Mouse (Mus musculus) adrenal gland, postnatal 4 days (tissue): ENCODE data around the gene Fam183b. TPM values are rescaled to one million over a fixed set of nuclear protein-coding genes. Genes with fewer than 3 reads are reported as not detected.
"Not testable (repeated sequence)": the region's sequence is repeated elsewhere in the genome, so short reads cannot be mapped to it uniquely, and the experiment has no call there.

Experiments
- DNase-seq, 2 experiments: peaks; one replicate each; pipeline ENCODE4 v3.0.0; 2021 to 2022; ENCODE audit warnings: low spot score in 2 of 2, mixed read lengths in 2 of 2
- long read RNA-seq, 2 experiments: library from polyadenylated mRNA; stranded (forward); transcript quantifications; one replicate each; pipeline ENCODE4 v2.0.0; 2021
- total RNA-seq, 2 experiments: library from RNA; stranded (reverse); gene quantifications; 2 replicates each; pipeline ENCODE4 v1.2.3; 2021

The Fam183b gene
- total RNA-seq = 1 to 10 TPM; 4.8 to 6.0 TPM
- long read RNA-seq, experiment 1, partial matches to known transcripts = 0 of 4 reads
- long read RNA-seq, experiment 1, other reads (novel, unspliced or antisense) = 1 of 4 reads
- long read RNA-seq, experiment 2, transcript Fam183b-202 (4 exons, 567 nt) = major isoform, 5 of 8 reads
- long read RNA-seq, experiment 2, partial matches to known transcripts = 2 of 8 reads
- long read RNA-seq, experiment 2, other reads (novel, unspliced or antisense) = 1 of 8 reads

- no peak for DNase-seq
Observed at GRCm38 (mm10) chr11:58801558-58802228, at the start of gene Fam183b. Gene Fam183b, minus strand, starts transcription at chr11:58801960.

DNA sequence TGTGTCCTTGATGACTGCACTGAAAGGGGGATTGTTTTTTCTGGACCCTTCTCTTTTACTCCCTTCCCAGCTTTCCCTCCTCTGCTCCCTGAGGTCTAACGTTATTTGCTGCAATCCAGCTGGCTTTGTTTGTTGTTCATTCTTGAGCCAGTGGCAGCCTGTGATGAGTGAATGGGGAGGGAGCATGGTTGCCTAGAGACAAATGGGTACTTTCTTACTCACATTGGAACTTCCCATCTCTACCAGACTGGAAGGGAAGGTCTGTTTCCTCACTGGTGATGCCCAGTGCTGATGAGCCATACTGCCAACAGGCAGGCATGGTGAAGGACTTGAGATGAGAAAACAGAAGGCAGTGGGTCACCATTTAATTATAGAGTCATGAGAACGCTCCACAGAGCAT lies 48.0 kb upstream of the Fam183b start:
- DNase-seq = no peak

GRCm38 (mm10) chr11:58847636-58848035 lies 45.9 kb upstream of the Fam183b start:
- DNase-seq = no peak

GRCm38 (mm10) chr11:58846919-58847461 lies 45.2 kb upstream of the Fam183b start, which contains the start of gene Gm12258:
Gene Gm12258, plus strand, starts transcription at chr11:58847158.
- peak; percentile 24 to 59 for DNase-seq

GRCm38 (mm10) chr11:58838951-58839350 lies 37.2 kb upstream of the Fam183b start, which contains the start of gene Olfr311:
Gene Olfr311, plus strand, starts transcription at chr11:58839251.
- not testable (repeated sequence) for DNase-seq

DNA sequence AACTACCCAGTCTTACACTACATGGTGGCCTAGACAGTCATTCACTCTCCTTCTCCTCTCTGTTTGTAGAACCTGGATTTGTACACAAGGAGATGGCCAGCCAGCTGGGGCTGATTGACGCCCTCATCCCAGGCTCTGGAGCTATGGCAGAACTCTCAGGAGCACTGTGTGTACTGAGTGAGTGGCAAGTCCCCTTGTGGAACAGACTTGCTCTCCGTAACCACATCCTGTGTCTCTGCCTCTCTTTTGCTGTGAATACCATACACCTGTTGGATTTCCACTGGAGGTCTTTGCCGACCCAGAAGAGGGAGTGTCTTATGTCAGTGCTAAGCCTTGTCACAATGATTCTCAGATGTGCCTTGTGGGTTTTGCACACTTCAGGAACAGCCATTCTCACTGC lies 30.8 kb upstream of the Fam183b start:
- DNase-seq = not testable (repeated sequence)

- DNase-seq = no peak
Observed at GRCm38 (mm10) chr11:58829764-58830163, 28.0 kb upstream of the Fam183b start.

GRCm38 (mm10) chr11:58828937-58829336 lies 27.2 kb upstream of the Fam183b start, which contains the start of gene Olfr312:
Gene Olfr312, plus strand, starts transcription at chr11:58829237.
- DNase-seq = not testable (repeated sequence)

DNA sequence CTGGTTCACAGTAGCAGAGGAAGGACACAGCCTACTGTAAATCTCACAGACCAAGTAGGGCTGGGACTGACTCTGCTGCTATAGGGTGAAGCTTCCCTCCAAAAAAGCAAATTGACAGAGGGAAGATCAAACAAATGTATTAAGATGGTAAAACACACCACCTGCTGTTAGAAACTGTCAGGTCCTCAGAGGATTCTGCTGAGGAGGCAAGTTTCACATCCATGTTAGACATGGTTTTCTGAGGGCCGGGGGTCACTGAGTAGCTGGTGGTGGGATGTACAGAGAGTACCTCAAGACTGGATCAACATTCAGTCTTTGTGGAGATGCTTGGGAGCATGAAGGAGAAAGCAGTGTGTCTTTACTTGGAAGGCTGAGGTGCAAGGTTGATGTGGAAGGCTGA lies 13.9 kb upstream of the Fam183b start:
- DNase-seq = no peak

DNA sequence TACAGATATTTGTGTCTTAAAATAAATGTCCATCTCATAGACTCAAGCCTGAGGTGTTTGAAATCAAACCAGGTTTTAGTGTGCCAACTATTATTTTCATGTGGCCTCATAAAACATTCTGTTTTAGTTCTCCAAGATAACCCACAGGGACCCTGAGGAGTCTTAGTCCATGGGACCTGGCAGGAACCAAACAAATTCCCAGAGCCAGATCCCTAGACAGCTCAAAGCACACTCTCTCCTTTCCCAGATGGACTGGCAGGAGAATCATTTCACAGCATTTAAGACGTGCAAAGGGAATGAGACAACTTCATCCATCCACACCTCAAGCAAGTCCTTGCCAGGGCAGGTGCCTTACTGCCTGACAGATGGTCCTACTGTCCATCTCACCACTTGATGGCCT lies 12.9 kb upstream of the Fam183b start, which contains the start of gene Olfr313:
Gene Olfr313 (plus strand): TSS at position 301 of the 400 bp plus-strand sequence.
- not testable (repeated sequence) for DNase-seq

GRCm38 (mm10) chr11:58812001-58812400 lies 10.2 kb upstream of the Fam183b start:
- DNase-seq = no peak

- DNase-seq = no peak
Observed at GRCm38 (mm10) chr11:58804393-58804792, 2.6 kb upstream of the Fam183b start.

- DNase-seq = no peak
Observed at GRCm38 (mm10) chr11:58803871-58804270, 2.1 kb upstream of the Fam183b start.

DNA sequence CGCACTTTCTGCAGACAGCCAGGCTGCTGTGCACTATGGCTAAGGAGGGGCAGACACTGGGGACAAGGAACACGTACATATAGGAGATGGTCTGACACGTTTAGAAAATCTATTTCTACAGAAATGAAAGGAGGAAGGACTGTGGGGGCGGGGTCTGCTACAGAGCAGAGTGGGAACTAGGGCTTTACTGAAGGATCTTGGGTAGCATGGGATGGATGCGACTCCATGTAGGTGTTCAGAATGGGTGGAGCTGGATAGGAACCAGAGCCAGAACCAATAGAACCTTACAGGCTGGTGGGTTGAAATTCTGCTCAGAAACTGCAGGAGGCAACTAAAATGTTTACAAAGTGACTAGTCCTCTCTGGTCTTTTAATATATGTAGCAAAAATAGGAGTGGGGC lies 2.0 kb downstream of the Fam183b start:
- DNase-seq = no peak

DNA sequence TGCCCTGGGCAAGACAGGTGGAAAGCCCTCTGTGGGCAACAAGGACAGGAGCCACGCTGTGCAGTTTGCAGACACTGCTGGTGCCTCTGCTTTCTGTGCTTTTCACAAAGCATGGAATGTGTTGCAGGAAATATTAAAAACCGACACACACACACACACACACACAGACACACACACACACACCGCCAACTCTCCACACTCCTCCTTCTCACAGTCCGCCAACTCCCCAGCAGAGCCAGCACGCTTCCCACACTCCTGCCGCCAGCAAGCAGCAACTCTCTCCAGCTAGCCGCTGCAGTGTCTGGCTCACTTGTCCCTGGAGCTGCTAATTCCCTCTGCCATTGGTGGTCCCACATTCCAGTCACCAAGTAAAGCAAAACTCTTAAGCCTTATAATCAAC lies 4.9 kb downstream of the Fam183b start:
- no peak for DNase-seq

GRCm38 (mm10) chr11:58795856-58796255 lies 5.9 kb downstream of the Fam183b start:
- DNase-seq = no peak

GRCm38 (mm10) chr11:58790646-58791045 lies 11.1 kb downstream of the Fam183b start:
- no peak for DNase-seq

- DNase-seq = no peak
Observed at GRCm38 (mm10) chr11:58790053-58790452, 11.7 kb downstream of the Fam183b start.

GRCm38 (mm10) chr11:58789532-58789931 lies 12.2 kb downstream of the Fam183b start:
- no peak for DNase-seq

GRCm38 (mm10) chr11:58788346-58788745 lies 13.4 kb downstream of the Fam183b start:
- DNase-seq = no peak

DNA sequence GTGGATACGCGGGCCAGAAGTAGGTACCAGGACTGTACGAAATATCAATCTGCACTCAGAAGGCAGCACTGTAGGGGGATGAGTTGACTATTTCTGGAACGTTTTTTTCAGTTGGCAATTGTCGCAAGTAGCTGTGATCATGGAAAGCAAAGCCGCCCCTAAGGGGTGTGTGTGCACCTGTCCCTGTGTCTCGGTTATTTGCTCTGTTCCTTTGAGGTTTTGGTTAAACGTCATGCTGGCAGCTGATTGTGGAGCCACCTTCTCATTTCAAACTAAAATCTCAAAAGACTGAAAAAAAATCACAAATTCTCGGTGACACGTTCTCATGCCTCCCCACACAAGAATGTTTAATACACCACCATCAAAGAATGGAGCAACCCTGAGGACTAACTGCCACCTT lies 14.1 kb downstream of the Fam183b start:
- no peak for DNase-seq

GRCm38 (mm10) chr11:58784182-58784581 lies 17.6 kb downstream of the Fam183b start:
- DNase-seq = no peak
